Mouse (Mus musculus): ENCODE measurements around the gene Nop2. TPM values are rescaled to one million over a fixed set of nuclear protein-coding genes. Genes with fewer than 3 reads are reported as not detected.

Nop2 gene
- polyA plus RNA-seq, 1 experiment from 2014 or later, result 48.1 TPM

GRCm38 (mm10) chr6:125096279-125096596 is 35.5 kb upstream of the Nop2 start:
- Histone ChIP-seq H3K4me3 (peak overlapping the region; percentile 98), H3K36me3 (peaks cover 34% of the 10 kb centered on the region), H3K27me3 (no peaks in the 10 kb centered on the region), H3K27ac (peak overlapping the region; percentile 98), H3K9me3 (replicated peaks) (no peaks in the 10 kb centered on the region), H3K4me2 (replicated peaks) (peak overlapping the region; percentile 96), H3K9ac (peak overlapping the region; percentile 97), H3K4me1 (peaks cover 30% of the 10 kb centered on the region)
- WGBS, result under 1% methylated on average over 26 of the region's 32 CpGs
- no peak; the same call in 1 of the 2 replicates for ATAC-seq (ENCODE audit: low FRiP score)

- Histone ChIP-seq H3K36me3 (peaks cover 39% of the 10 kb centered on the region), H3K4me2 (replicated peaks) (peak overlapping the region; percentile 96), H3K9me3 (replicated peaks) (no peaks in the 10 kb centered on the region), H3K27ac (peak overlapping the region; percentile 98), H3K27me3 (no peaks in the 10 kb centered on the region), H3K9ac (peak overlapping the region; percentile 97), H3K4me1 (peaks cover 30% of the 10 kb centered on the region), H3K4me3 (peak overlapping the region; percentile 98)
- peak; percentile 51 for ATAC-seq (ENCODE audit: low FRiP score)
- 2% methylated on average over 30 of the region's 44 CpGs for WGBS
Observed at GRCm38 (mm10) chr6:125096597-125097345, 34.9 kb upstream of the Nop2 start.

GRCm38 (mm10) chr6:125097346-125097689 is 34.4 kb upstream of the Nop2 start:
- peak overlapping the region; percentile 97 for H3K9ac ChIP-seq
- H3K4me2 ChIP-seq (replicated peaks), result peak overlapping the region; percentile 96
- peaks cover 30% of the 10 kb centered on the region for H3K4me1 ChIP-seq
- H3K36me3 ChIP-seq, result peaks cover 45% of the 10 kb centered on the region
- 2% methylated on average over 12 of the region's 12 CpGs for WGBS
- H3K9me3 ChIP-seq (replicated peaks), result no peaks in the 10 kb centered on the region
- H3K27me3 ChIP-seq, result no peaks in the 10 kb centered on the region
- peak overlapping the region; percentile 98 for H3K27ac ChIP-seq
- ATAC-seq (ENCODE audit: low FRiP score), result peak; percentile 2; the same call in 1 of the 2 replicates
- peak overlapping the region; percentile 98 for H3K4me3 ChIP-seq

GRCm38 (mm10) chr6:125097951-125098350 is 33.8 kb upstream of the Nop2 start:
- no peaks in the 10 kb centered on the region for H3K9me3 ChIP-seq (replicated peaks)
- peak overlapping the region; percentile 97 for H3K9ac ChIP-seq
- no peaks in the 10 kb centered on the region for H3K27me3 ChIP-seq
- WGBS, result 59% methylated on average over 8 of the region's 8 CpGs
- peak overlapping the region; percentile 98 for H3K4me3 ChIP-seq
- H3K27ac ChIP-seq, result peak overlapping the region; percentile 98; the same call in 1 of the 2 replicates
- H3K4me2 ChIP-seq (replicated peaks), result peak overlapping the region; percentile 96
- no peak for ATAC-seq (ENCODE audit: low FRiP score)
- peaks cover 30% of the 10 kb centered on the region for H3K4me1 ChIP-seq
- H3K36me3 ChIP-seq, result peaks cover 51% of the 10 kb centered on the region

GRCm38 (mm10) chr6:125098513-125098912 is 33.2 kb upstream of the Nop2 start:
- 59% methylated on average over 3 of the region's 3 CpGs for WGBS

GRCm38 (mm10) chr6:125099421-125099971 is 32.2 kb upstream of the Nop2 start:
- no peaks in the 10 kb centered on the region for H3K27me3 ChIP-seq
- H3K36me3 ChIP-seq, result peaks cover 61% of the 10 kb centered on the region
- H3K4me1 ChIP-seq, result peaks cover 30% of the 10 kb centered on the region
- H3K4me3 ChIP-seq, result peak overlapping the region; percentile 98
- H3K27ac ChIP-seq, result peak overlapping the region; percentile 86
- WGBS, result 41% methylated on average over 5 of the region's 5 CpGs
- H3K4me2 ChIP-seq (replicated peaks), result peak overlapping the region; percentile 96
- H3K9me3 ChIP-seq (replicated peaks), result no peaks in the 10 kb centered on the region
- H3K9ac ChIP-seq, result peak overlapping the region; percentile 97
- ATAC-seq (ENCODE audit: low FRiP score), result no peak

More at GRCm38 (mm10) chr6:125098513-125098912, 33.2 kb upstream of the Nop2 start:
- no peaks in the 10 kb centered on the region for H3K9me3 ChIP-seq (replicated peaks)
- peaks cover 54% of the 10 kb centered on the region for H3K36me3 ChIP-seq
- H3K4me3 ChIP-seq, result peak overlapping the region; percentile 98
- H3K4me1 ChIP-seq, result peaks cover 30% of the 10 kb centered on the region
- H3K27ac ChIP-seq, result peak overlapping the region; percentile 86
- H3K4me2 ChIP-seq (replicated peaks), result peak overlapping the region; percentile 96
- peak overlapping the region; percentile 97 for H3K9ac ChIP-seq
- no peaks in the 10 kb centered on the region for H3K27me3 ChIP-seq
- no peak for ATAC-seq (ENCODE audit: low FRiP score)

GRCm38 (mm10) chr6:125101444-125101843 is 30.3 kb upstream of the Nop2 start:
- Histone ChIP-seq H3K9ac (no peak overlapping the region), H3K27me3 (no peaks in the 10 kb centered on the region), H3K27ac (no peak overlapping the region), H3K4me2 (replicated peaks) (no peak overlapping the region), H3K36me3 (peaks cover 80% of the 10 kb centered on the region), H3K9me3 (replicated peaks) (no peaks in the 10 kb centered on the region), H3K4me3 (no peak overlapping the region), H3K4me1 (peaks cover 30% of the 10 kb centered on the region)
- WGBS, result 81% methylated on average over 9 of the region's 9 CpGs
- no peak for ATAC-seq (ENCODE audit: low FRiP score)

GRCm38 (mm10) chr6:125104223-125104622 is 27.5 kb upstream of the Nop2 start:
- H3K4me2 ChIP-seq (replicated peaks), result no peak overlapping the region
- no peak for ATAC-seq (ENCODE audit: low FRiP score)
- no peak overlapping the region for H3K9ac ChIP-seq
- no peaks in the 10 kb centered on the region for H3K27me3 ChIP-seq
- H3K36me3 ChIP-seq, result peaks cover 94% of the 10 kb centered on the region
- no peak overlapping the region for H3K27ac ChIP-seq
- WGBS, result 98% methylated on average over 4 of the region's 4 CpGs
- no peak overlapping the region for H3K4me3 ChIP-seq
- H3K4me1 ChIP-seq, result peaks cover 11% of the 10 kb centered on the region
- no peaks in the 10 kb centered on the region for H3K9me3 ChIP-seq (replicated peaks)

- H3K36me3 ChIP-seq, result peaks cover 94% of the 10 kb centered on the region
- no peaks in the 10 kb centered on the region for H3K9me3 ChIP-seq (replicated peaks)
- H3K27ac ChIP-seq, result no peak overlapping the region
- no peak overlapping the region for H3K4me2 ChIP-seq (replicated peaks)
- H3K27me3 ChIP-seq, result no peaks in the 10 kb centered on the region
- no peak overlapping the region for H3K4me3 ChIP-seq
- no peaks in the 10 kb centered on the region for H3K4me1 ChIP-seq
- WGBS, result 97% methylated on average over 2 of the region's 2 CpGs
- H3K9ac ChIP-seq, result no peak overlapping the region
- ATAC-seq (ENCODE audit: low FRiP score), result no peak
Observed at GRCm38 (mm10) chr6:125107705-125108104, 24.0 kb upstream of the Nop2 start.

GRCm38 (mm10) chr6:125109371-125109770 is 22.3 kb upstream of the Nop2 start:
- ATAC-seq (ENCODE audit: low FRiP score), result no peak
- no peaks in the 10 kb centered on the region for H3K9me3 ChIP-seq (replicated peaks)
- no peak overlapping the region for H3K4me2 ChIP-seq (replicated peaks)
- no peak overlapping the region for H3K4me3 ChIP-seq
- no peaks in the 10 kb centered on the region for H3K27me3 ChIP-seq
- no peak overlapping the region for H3K27ac ChIP-seq
- WGBS, result 91% methylated on average over 14 of the region's 14 CpGs
- peaks cover 99% of the 10 kb centered on the region for H3K36me3 ChIP-seq
- no peaks in the 10 kb centered on the region for H3K4me1 ChIP-seq
- H3K9ac ChIP-seq, result no peak overlapping the region

- H3K4me1 ChIP-seq, result no peaks in the 10 kb centered on the region
- H3K4me2 ChIP-seq (replicated peaks), result no peak overlapping the region
- no peak for ATAC-seq (ENCODE audit: low FRiP score)
- no peak overlapping the region for H3K9ac ChIP-seq
- 92% methylated on average over 7 of the region's 7 CpGs for WGBS
- no peak overlapping the region for H3K4me3 ChIP-seq
- no peak overlapping the region for H3K27ac ChIP-seq
- H3K27me3 ChIP-seq, result no peaks in the 10 kb centered on the region
- peaks cover 97% of the 10 kb centered on the region for H3K36me3 ChIP-seq
- H3K9me3 ChIP-seq (replicated peaks), result no peaks in the 10 kb centered on the region
Observed at GRCm38 (mm10) chr6:125110927-125111326, 20.8 kb upstream of the Nop2 start.

- H3K9me3 ChIP-seq (replicated peaks), result no peaks in the 10 kb centered on the region
- no peaks in the 10 kb centered on the region for H3K4me1 ChIP-seq
- H3K27me3 ChIP-seq, result no peaks in the 10 kb centered on the region
- WGBS, result 94% methylated on average over 11 of the region's 11 CpGs
- no peak overlapping the region for H3K27ac ChIP-seq
- H3K4me3 ChIP-seq, result no peak overlapping the region
- no peak overlapping the region for H3K9ac ChIP-seq
- ATAC-seq (ENCODE audit: low FRiP score), result no peak
- no peak overlapping the region for H3K4me2 ChIP-seq (replicated peaks)
- H3K36me3 ChIP-seq, result peaks cover 96% of the 10 kb centered on the region
Observed at GRCm38 (mm10) chr6:125112553-125112952, 19.2 kb upstream of the Nop2 start.

GRCm38 (mm10) chr6:125119387-125119786 is 12.3 kb upstream of the Nop2 start:
- Histone ChIP-seq H3K4me3 (no peak overlapping the region), H3K27me3 (no peaks in the 10 kb centered on the region), H3K9ac (no peak overlapping the region), H3K36me3 (peaks cover 95% of the 10 kb centered on the region), H3K9me3 (replicated peaks) (no peaks in the 10 kb centered on the region), H3K27ac (no peak overlapping the region), H3K4me1 (no peaks in the 10 kb centered on the region), H3K4me2 (replicated peaks) (no peak overlapping the region)
- ATAC-seq (ENCODE audit: low FRiP score), result no peak
- 96% methylated on average over 8 of the region's 8 CpGs for WGBS
